Mouse (Mus musculus) CD4-positive, CD25-positive, alpha-beta regulatory T cell, adult 9 weeks (primary cell): ENCODE data around the gene Ctdsp1. TPM values are rescaled to one million over a fixed set of nuclear protein-coding genes. Genes with fewer than 3 reads are reported as not detected.

Source experiments
- polyA plus RNA-seq: library from polyadenylated mRNA; unstranded; fragments of 100-300 nt; shearing (Covaris generic); gene quantifications from one replicate; pipeline ENCODE4 v1.2.1, GENCODE M21; 2017

The Ctdsp1 gene
- polyA plus RNA-seq = 8.3 TPM

DNA sequence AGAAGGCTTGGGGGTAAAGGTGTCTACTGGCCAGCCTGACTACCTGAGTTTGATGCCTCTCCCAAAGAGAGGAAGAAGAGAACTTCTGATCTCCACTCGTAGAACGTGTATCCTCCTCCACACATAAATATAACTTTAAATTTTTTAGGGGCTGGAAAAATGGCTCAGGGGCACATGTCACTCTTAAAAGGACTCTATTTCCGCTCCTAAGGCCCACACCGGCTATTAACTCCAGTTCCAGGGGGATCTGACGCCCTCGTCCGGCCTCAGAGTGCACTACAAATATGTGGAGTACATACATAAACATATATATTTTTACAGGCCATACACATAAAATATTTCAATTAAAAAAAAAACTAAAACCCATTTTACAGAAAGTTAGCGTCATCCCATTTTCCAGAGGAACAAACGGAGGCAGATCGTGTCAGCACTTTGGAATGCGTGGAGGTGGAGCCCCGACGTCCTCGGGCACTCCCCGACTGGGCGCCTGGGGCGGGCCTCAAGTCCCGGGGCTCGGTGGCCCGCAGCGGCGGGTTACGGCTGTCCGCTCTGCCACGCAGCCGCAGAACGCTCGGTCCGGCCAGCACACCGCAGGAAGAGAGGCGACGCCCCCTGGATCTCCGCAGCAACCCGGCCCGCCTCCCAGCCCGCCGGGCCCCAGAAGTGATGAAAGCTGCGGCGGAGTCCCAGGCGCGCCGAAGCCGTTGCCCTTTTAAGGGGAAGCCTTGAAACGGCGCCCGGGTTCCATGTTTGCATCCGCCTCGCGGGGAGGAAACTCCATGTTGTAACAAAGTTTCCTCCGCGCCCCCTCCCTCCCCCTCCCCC is at the start of gene Ctdsp1:
TSS of gene Ctdsp1 (plus strand) at position 586 of the 825 bp plus-strand sequence.

GRCm38 (mm10) chr1:74361812-74362211 is 29.5 kb upstream of the Ctdsp1 start, which contains the start of gene Catip:
Gene Catip (plus strand): TSS chr1:74362108.

DNA sequence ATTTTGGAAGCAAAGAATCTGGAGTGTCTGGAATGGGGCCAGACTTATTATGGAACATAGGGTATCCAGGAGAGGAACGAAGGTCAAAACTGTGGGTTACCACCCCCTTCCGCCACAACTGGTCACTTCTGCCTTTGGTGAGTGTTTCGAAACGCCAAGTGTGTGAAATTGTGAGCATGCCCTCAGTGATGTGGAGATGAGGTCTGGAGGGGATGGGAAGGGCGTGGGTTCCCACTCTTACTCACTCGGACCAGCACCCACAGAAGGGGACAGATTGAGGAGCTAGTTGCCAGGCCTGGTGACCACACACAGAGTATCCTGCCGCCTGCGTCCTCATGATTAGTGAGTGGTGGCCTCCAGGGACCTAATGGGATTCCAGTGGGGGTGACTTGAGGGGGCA is 16.3 kb upstream of the Ctdsp1 start, which contains the start of gene Slc11a1:
TSS of gene Slc11a1 (plus strand) at position 216 of the 400 bp plus-strand sequence.

GRCm38 (mm10) chr1:74408589-74409504 is 17.5 kb downstream of the Ctdsp1 start, which contains the start of gene Vil1:
Gene Vil1 (plus strand): TSS chr1:74409376.

Other genes starting within 250 kb of the Ctdsp1 start
- gene Cxcr2, start 237.5 kb upstream of the Ctdsp1 start, polyA plus RNA-seq = not detected
- gene Cxcr1, start 196.9 kb upstream of the Ctdsp1 start, polyA plus RNA-seq = not detected
- 833 TPM for gene Arpc2, start 155.4 kb upstream of the Ctdsp1 start, polyA plus RNA-seq
- 1.0 TPM for gene Gpbar1, start 113.0 kb upstream of the Ctdsp1 start, polyA plus RNA-seq
- 272 TPM for gene Aamp, start 106.8 kb upstream of the Ctdsp1 start, polyA plus RNA-seq
- gene Pnkd, start 106.6 kb upstream of the Ctdsp1 start, polyA plus RNA-seq = 94.0 TPM
- 18.2 TPM for gene Tmbim1, start 85.9 kb upstream of the Ctdsp1 start, polyA plus RNA-seq
- gene Catip, start 29.4 kb upstream of the Ctdsp1 start, polyA plus RNA-seq = 0.15 TPM
- gene Slc11a1, start 16.3 kb upstream of the Ctdsp1 start, polyA plus RNA-seq = 2.0 TPM
- 0.24 TPM for gene Vil1, start 17.9 kb downstream of the Ctdsp1 start, polyA plus RNA-seq
- 37.2 TPM for gene Cnot9, start 114.5 kb downstream of the Ctdsp1 start, polyA plus RNA-seq
- 0.65 TPM for gene Plcd4, start 151.4 kb downstream of the Ctdsp1 start, polyA plus RNA-seq
- gene Usp37, start 152.8 kb downstream of the Ctdsp1 start, polyA plus RNA-seq = 21.0 TPM
- gene Zfp142, start 196.7 kb downstream of the Ctdsp1 start, polyA plus RNA-seq = 19.9 TPM
- 16.0 TPM for gene Bcs1l, start 196.8 kb downstream of the Ctdsp1 start, polyA plus RNA-seq
- gene Rnf25, start 209.9 kb downstream of the Ctdsp1 start, polyA plus RNA-seq = 35.3 TPM
- not detected for gene Stk36, start 209.9 kb downstream of the Ctdsp1 start, polyA plus RNA-seq